ENCODE assay signal across 8 mouse cellular contexts in the genomic region with DNA sequence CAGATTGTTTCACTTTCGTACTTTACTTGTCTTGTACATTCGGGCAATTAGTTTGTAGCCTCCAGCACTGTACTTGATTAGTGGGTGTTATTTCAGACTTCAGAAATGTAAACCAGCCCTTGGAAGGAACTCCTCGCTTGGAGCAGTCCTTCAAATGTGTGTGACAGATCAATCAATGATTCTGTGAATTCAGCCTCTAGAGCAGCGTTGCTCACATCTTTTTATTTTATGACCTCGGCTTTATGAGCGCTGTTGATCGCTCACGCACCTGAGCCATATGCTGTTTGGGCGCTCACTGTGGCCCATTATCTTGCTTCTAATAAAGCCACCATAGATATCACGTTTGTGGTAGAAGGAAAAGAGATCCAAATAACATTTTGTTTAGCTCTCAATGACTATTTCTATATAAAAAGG. TPM values are rescaled to one million over a fixed set of nuclear protein-coding genes. Genes with fewer than 3 reads are reported as not detected.
DNase-seq lines count a peak whose midpoint lies in the region; ATAC-seq and TF ChIP-seq lines count a peak whose summit lies in the region.

No protein-coding gene starts in this region.

- peak overlapping the region; percentile 86 for H3K4me2 ChIP-seq in kidney, postnatal 0 days (ENCODE audit: low read length)
- peak overlapping the region; percentile 86 for H3K4me2 ChIP-seq in embryonic facial prominence, embryonic 14.5 days (ENCODE audit: low read depth, low read length)
- H3K4me2 ChIP-seq in intestine, postnatal 0 days (replicated peaks; ENCODE audit: low read depth), result peak overlapping the region; percentile 90

- TF ChIP-seq CTCF in kidney, postnatal 0 days (IDR thresholded peaks at IDR 0.05; ENCODE audit: low read depth), result no peak
- no peak for TF ChIP-seq CTCF in intestine, postnatal 0 days (IDR thresholded peaks at IDR 0.05; ENCODE audit: low read depth)

- no peaks in the 10 kb centered on the region for H3K9me3 ChIP-seq in kidney, postnatal 0 days (replicated peaks; ENCODE audit: low read length)
- no peaks in the 10 kb centered on the region for H3K9me3 ChIP-seq in embryonic facial prominence, embryonic 14.5 days (ENCODE audit: control insufficient read depth, low read length)
- no peaks in the 10 kb centered on the region for H3K9me3 ChIP-seq in intestine, postnatal 0 days (ENCODE audit: control insufficient read depth)

- DNase-seq in kidney, postnatal 0 days (ENCODE audit: low spot score), result no peak
- DNase-seq in kidney, postnatal 10 days, result no peak
- DNase-seq in embryonic facial prominence, embryonic 14.5 days (ENCODE audit: low spot score), result peak; percentile 7
- DNase-seq in spleen, postnatal 14 days (ENCODE audit: low spot score in 2 of 2), result no peak
- no peak for DNase-seq in frontal cortex, postnatal 36 days (ENCODE audit: low spot score in 2 of 2)
- DNase-seq in adrenal gland, adult (ENCODE audit: inconsistent age in 2 of 2, low spot score in 1 of 2), result no peak

- no peak overlapping the region for H3K27ac ChIP-seq in kidney, postnatal 0 days
- no peak overlapping the region for H3K27ac ChIP-seq in embryonic facial prominence, embryonic 14.5 days (replicated peaks; ENCODE audit: low read depth, low read length)
- H3K27ac ChIP-seq in intestine, postnatal 0 days (ENCODE audit: low read depth, low read length), result peak overlapping the region; percentile 86

- 66% methylated on average over 10 of the region's 10 CpGs for WGBS in kidney, postnatal 0 days
- 55% methylated on average over 10 of the region's 10 CpGs for WGBS in embryonic facial prominence, embryonic 14.5 days
- WGBS in intestine, postnatal 0 days, result 27% methylated on average over 10 of the region's 10 CpGs

- peak overlapping the region; percentile 33 for H3K4me3 ChIP-seq in kidney, postnatal 0 days (replicated peaks; ENCODE audit: low read depth, low read length)
- H3K4me3 ChIP-seq in embryonic facial prominence, embryonic 14.5 days (ENCODE audit: low read depth, low read length), result peak overlapping the region; percentile 45
- H3K4me3 ChIP-seq in intestine, postnatal 0 days (ENCODE audit: low read depth, low read length), result peak overlapping the region; percentile 61

- no peak overlapping the region for H3K9ac ChIP-seq in kidney, postnatal 0 days (ENCODE audit: low read depth, low read length)
- no peak overlapping the region; the same call in 1 of the 2 replicates for H3K9ac ChIP-seq in embryonic facial prominence, embryonic 14.5 days (ENCODE audit: low read depth, low read length)
- H3K9ac ChIP-seq in intestine, postnatal 0 days (ENCODE audit: low read depth, low read length), result peak overlapping the region; percentile 68; the same call in 1 of the 2 replicates

- no peaks in the 10 kb centered on the region for H3K27me3 ChIP-seq in kidney, postnatal 0 days (ENCODE audit: insufficient read depth, low read length)
- no peaks in the 10 kb centered on the region for H3K27me3 ChIP-seq in embryonic facial prominence, embryonic 14.5 days (replicated peaks; ENCODE audit: control insufficient read depth, insufficient read depth, low read length)
- H3K27me3 ChIP-seq in intestine, postnatal 0 days (replicated peaks; ENCODE audit: control insufficient read depth, insufficient read depth, low read length), result no peaks in the 10 kb centered on the region

- H3K36me3 ChIP-seq in kidney, postnatal 0 days (ENCODE audit: insufficient read depth, low read length), result no peaks in the 10 kb centered on the region
- no peaks in the 10 kb centered on the region for H3K36me3 ChIP-seq in embryonic facial prominence, embryonic 14.5 days (ENCODE audit: control insufficient read depth, insufficient read depth, low read length)
- no peaks in the 10 kb centered on the region for H3K36me3 ChIP-seq in intestine, postnatal 0 days (ENCODE audit: control insufficient read depth, insufficient read depth)

- H3K4me1 ChIP-seq in kidney, postnatal 0 days (replicated peaks; ENCODE audit: insufficient read depth, low read length), result no peaks in the 10 kb centered on the region
- no peaks in the 10 kb centered on the region for H3K4me1 ChIP-seq in embryonic facial prominence, embryonic 14.5 days (ENCODE audit: control insufficient read depth, insufficient read depth, low read length)
- H3K4me1 ChIP-seq in intestine, postnatal 0 days (replicated peaks; ENCODE audit: control insufficient read depth, insufficient read depth, low read length), result no peaks in the 10 kb centered on the region

- no peak for ATAC-seq in kidney, postnatal 0 days (replicated peaks; ENCODE audit: low FRiP score, low read depth)
- ATAC-seq in embryonic facial prominence, embryonic 14.5 days (ENCODE audit: low read depth), result no peak
- peak; percentile 58 for ATAC-seq in intestine, postnatal 0 days
- peak; percentile 40; the same call in 1 of the 2 replicates for ATAC-seq in monocyte, adult 5-6 weeks (replicated peaks; ENCODE audit: insufficient number of reproducible peaks, low FRiP score, low TSS enrichment, poor library complexity, severe bottlenecking)

RNA-seq across cellular contexts. Expression of gene Abcb1a, which starts 0.9 kb away (rescaled TPM):
- polyA plus RNA-seq in kidney, postnatal 0 days (2015; fragmentation: Nextera tagmentation; extraction: Ambion mirVana), result 0.20 and 0.43 TPM in 2 replicates
- 0.53 and 0.64 TPM in 2 replicates for polyA plus RNA-seq in embryonic facial prominence, embryonic 14.5 days (2014; fragmentation: Nextera tagmentation; extraction: Ambion mirVana)
- 22.0 and 23.2 TPM in 2 replicates for polyA plus RNA-seq in intestine, postnatal 0 days (2015; fragmentation: Nextera tagmentation; extraction: Ambion mirVana)
- 13.2 to 35.8 TPM (median 14.2 TPM) in 3 replicates for total RNA-seq in monocyte, adult 5-6 weeks (2017)

RNA-seq across cellular contexts. Expression of gene Rundc3b, which starts 38.0 kb away (rescaled TPM):
- 1.1 TPM in 2 replicates for polyA plus RNA-seq in kidney, postnatal 0 days (2015; fragmentation: Nextera tagmentation; extraction: Ambion mirVana)
- 4.2 and 5.4 TPM in 2 replicates for polyA plus RNA-seq in embryonic facial prominence, embryonic 14.5 days (2014; fragmentation: Nextera tagmentation; extraction: Ambion mirVana)
- polyA plus RNA-seq in intestine, postnatal 0 days (2015; fragmentation: Nextera tagmentation; extraction: Ambion mirVana), result 3.5 and 3.9 TPM in 2 replicates
- total RNA-seq in monocyte, adult 5-6 weeks (2017), result 3.0 to 13.9 TPM (median 4.0 TPM) in 3 replicates

Comparison
In these comparisons a context has a peak if more than half of its experiments do, and no peak if none do; other contexts are left out.
1. ATAC-seq: peak in intestine, postnatal 0 days (single experiment) and monocyte, adult 5-6 weeks (single experiment); none in kidney, postnatal 0 days (single experiment) and embryonic facial prominence, embryonic 14.5 days (single experiment).
2. RNA of gene Abcb1a, which starts 0.9 kb away (polyA plus RNA-seq): 22.0 to 23.2 TPM in intestine, postnatal 0 days; 0.53 to 0.64 TPM in embryonic facial prominence, embryonic 14.5 days and 0.20 to 0.43 TPM in kidney, postnatal 0 days; every median in the first group is over 10 times any median in the second.
3. Peak in every context shown above with its lines, with median percentiles within 50 percentile points of each other: H3K4me2 ChIP-seq and H3K4me3 ChIP-seq.